Mouse (Mus musculus): ENCODE measurements around the gene Dpf2.
"Not testable (repeated sequence)": the region's sequence is repeated elsewhere in the genome, so short reads cannot be mapped to it uniquely, and the experiment has no call there.

Dpf2 gene

GRCm38 (mm10) chr19:5893282-5894001 is 19.4 kb downstream of the Dpf2 start:
- no peak for DNase-seq (ENCODE audit: low read depth, low spot score)

- no peak for DNase-seq (ENCODE audit: low read depth, low spot score)
These were observed 20.1 kb downstream of the Dpf2 start for GRCm38 (mm10) chr19:5892735-5893134.

- no peak for DNase-seq (ENCODE audit: low read depth, low spot score)
These were observed 20.5 kb downstream of the Dpf2 start for GRCm38 (mm10) chr19:5892262-5892661.

- DNase-seq (ENCODE audit: low read depth, low spot score), result no peak
These were observed 21.1 kb downstream of the Dpf2 start for GRCm38 (mm10) chr19:5891521-5892258.

- no peak for DNase-seq (ENCODE audit: low read depth, low spot score)
These were observed 23.6 kb downstream of the Dpf2 start for GRCm38 (mm10) chr19:5889211-5889610.

- no peak for DNase-seq (ENCODE audit: low read depth, low spot score)
These were observed 25.5 kb downstream of the Dpf2 start for GRCm38 (mm10) chr19:5887234-5887815.

- DNase-seq (ENCODE audit: low read depth, low spot score), result no peak
These were observed 27.0 kb downstream of the Dpf2 start for GRCm38 (mm10) chr19:5885838-5886237.

GRCm38 (mm10) chr19:5883935-5884334 is 28.9 kb downstream of the Dpf2 start:
- no peak for DNase-seq (ENCODE audit: low read depth, low spot score)

GRCm38 (mm10) chr19:5882079-5882478 is 30.7 kb downstream of the Dpf2 start:
- not testable (repeated sequence) for DNase-seq (ENCODE audit: low read depth, low spot score)

GRCm38 (mm10) chr19:5881155-5881554 is 31.7 kb downstream of the Dpf2 start:
- no peak for DNase-seq (ENCODE audit: low read depth, low spot score)

- DNase-seq (ENCODE audit: low read depth, low spot score), result no peak
These were observed 33.1 kb downstream of the Dpf2 start for GRCm38 (mm10) chr19:5879735-5880134.

GRCm38 (mm10) chr19:5878916-5879315 is 33.9 kb downstream of the Dpf2 start:
- DNase-seq (ENCODE audit: low read depth, low spot score), result no peak

- no peak for DNase-seq (ENCODE audit: low read depth, low spot score)
These were observed 34.5 kb downstream of the Dpf2 start for GRCm38 (mm10) chr19:5878362-5878722.

- no peak for DNase-seq (ENCODE audit: low read depth, low spot score)
These were observed 35.0 kb downstream of the Dpf2 start, which contains the start of gene Slc25a45 for GRCm38 (mm10) chr19:5877618-5878361. Slc25a45 (plus strand) TSS chr19:5877808.

GRCm38 (mm10) chr19:5874969-5875480 is 37.8 kb downstream of the Dpf2 start, which contains the start of gene Frmd8:
Frmd8 (minus strand) TSS chr19:5875274.
- peak; percentile 87 for DNase-seq (ENCODE audit: low read depth, low spot score)

- DNase-seq (ENCODE audit: low read depth, low spot score), result no peak
These were observed 38.3 kb downstream of the Dpf2 start for GRCm38 (mm10) chr19:5874391-5874968.

GRCm38 (mm10) chr19:5872931-5873556 is 39.8 kb downstream of the Dpf2 start:
- no peak for DNase-seq (ENCODE audit: low read depth, low spot score)

GRCm38 (mm10) chr19:5872528-5872927 is 40.3 kb downstream of the Dpf2 start:
- no peak for DNase-seq (ENCODE audit: low read depth, low spot score)

GRCm38 (mm10) chr19:5871683-5872082 is 41.1 kb downstream of the Dpf2 start:
- DNase-seq (ENCODE audit: low read depth, low spot score), result no peak

- no peak for DNase-seq (ENCODE audit: low read depth, low spot score)
These were observed 41.5 kb downstream of the Dpf2 start for GRCm38 (mm10) chr19:5871273-5871672.

GRCm38 (mm10) chr19:5868096-5868495 is 44.7 kb downstream of the Dpf2 start:
- no peak for DNase-seq (ENCODE audit: low read depth, low spot score)

Measured in retina, postnatal 7 days (tissue).